ENCODE assay signal across 14 mouse cellular contexts in genomic region chr10:86437294-86437693, GRCm38 (mm10).
"Had no signal": no experiment of that assay in that cellular context is flagged by ENCODE, and none has a peak within 500 bp of the region (broad histone marks: within the 10 kb centered on the region; RNA-seq: fewer than 3 reads in every experiment).

No protein-coding gene starts in this region.

- DNase-seq: right cerebral cortex, postnatal 14 days; thymus, adult 2 months; thymus, postnatal 25 days; thymus, postnatal 4 days had no signal

- H3K4me3 ChIP-seq: liver, embryonic 12.5 days; megakaryocyte, embryonic 14.5 days; midbrain, embryonic 13.5 days; midbrain, embryonic 15.5 days; neural tube, embryonic 12.5 days; stomach, embryonic 15.5 days had no signal

- ATAC-seq: liver, embryonic 12.5 days; midbrain, embryonic 13.5 days; midbrain, embryonic 15.5 days had no signal

- H3K4me2 ChIP-seq: liver, embryonic 12.5 days; midbrain, embryonic 11.5 days; midbrain, embryonic 13.5 days; midbrain, embryonic 15.5 days; neural tube, embryonic 12.5 days; stomach, embryonic 15.5 days had no signal

- H3K9ac ChIP-seq: liver, embryonic 12.5 days; liver, embryonic 14.5 days; midbrain, embryonic 13.5 days; midbrain, embryonic 15.5 days; neural tube, embryonic 12.5 days; stomach, embryonic 15.5 days had no signal

- H3K27ac ChIP-seq: liver, embryonic 12.5 days; liver, embryonic 14.5 days; macrophage; midbrain, embryonic 13.5 days; midbrain, embryonic 15.5 days; neural tube, embryonic 12.5 days; stomach, embryonic 15.5 days; stomach, postnatal 0 days had no signal

- H3K9me3 ChIP-seq: liver, embryonic 12.5 days; midbrain, embryonic 13.5 days; midbrain, embryonic 15.5 days; neural tube, embryonic 12.5 days; stomach, embryonic 15.5 days had no signal

- H3K4me1 ChIP-seq: liver, embryonic 12.5 days; megakaryocyte, embryonic 14.5 days; midbrain, embryonic 13.5 days; midbrain, embryonic 15.5 days; neural tube, embryonic 12.5 days; stomach, embryonic 15.5 days had no signal

- H3K27me3 ChIP-seq: liver, embryonic 12.5 days; megakaryocyte, embryonic 14.5 days; midbrain, embryonic 13.5 days; midbrain, embryonic 15.5 days; neural tube, embryonic 12.5 days; stomach, embryonic 15.5 days had no signal

- H3K36me3 ChIP-seq: liver, embryonic 12.5 days; midbrain, embryonic 13.5 days; midbrain, embryonic 15.5 days; neural tube, embryonic 12.5 days; stomach, embryonic 15.5 days had no signal
